Mouse (Mus musculus) neutrophil, adult 59 days (primary cell): ENCODE results near the gene Nudt6. TPM values are rescaled to one million over a fixed set of nuclear protein-coding genes. Genes with fewer than 3 reads are reported as not detected.

Experiments
- total RNA-seq, 2 experiments: library from RNA; stranded (reverse); gene quantifications; 1 replicate in 1 of 2; 2 replicates in 1 of 2; pipeline ENCODE4 v1.2.4; 2023

Gene Nudt6
- total RNA-seq = 1 to 10 TPM; 4.0 to 4.7 TPM

GRCm38 (mm10) chr3:37420072-37420471, at the start of gene Nudt6:
Nudt6 (minus strand) TSS chr3:37420211.

GRCm38 (mm10) chr3:37419458-37419991, 486 bp downstream of the Nudt6 start, which contains the start of gene Spata5:
Spata5 (plus strand) TSS chr3:37419896.

Other genes with a start within 250 kb of the Nudt6 start
- not detected for gene Il21, start 187.6 kb downstream of the Nudt6 start, total RNA-seq
- under 1 TPM; 0.64 to 0.71 TPM for gene Bbs12, start 107.7 kb downstream of the Nudt6 start, total RNA-seq
- 1 to 10 TPM in 1 of 2 experiments, not detected in 1; 1.6 TPM for gene Cetn4, start 107.5 kb downstream of the Nudt6 start, total RNA-seq
- gene Fgf2, start 71.9 kb downstream of the Nudt6 start, total RNA-seq = not detected
- 10 to 100 TPM; 24.1 to 26.8 TPM for gene Spata5, start 315 bp downstream of the Nudt6 start, total RNA-seq
- gene Spry1, start 219.7 kb upstream of the Nudt6 start, total RNA-seq = 1 to 10 TPM; 2.9 to 3.7 TPM